Mouse (Mus musculus) ES-Bruce4 (cell line): Measurements from ENCODE around the gene Map4k4.

Source experiments
- CTCF ChIP-seq: IDR thresholded peaks from one replicate; pipeline ENCODE4 v1.8.1; 2011; ENCODE audit warnings: low read depth, low read length
- POLR2A ChIP-seq: IDR thresholded peaks from one replicate; pipeline ENCODE4 v1.8.1; 2011; ENCODE audit warnings: low read length; ENCODE audit not compliant: insufficient read depth

- TF ChIP-seq CTCF (no peak), POLR2A (no peak)
These were observed 93.2 kb downstream of the Map4k4 start for GRCm38 (mm10) chr1:39993921-39994320.
